Mouse (Mus musculus) left cerebral cortex, adult 9 months (tissue): ENCODE measurements at regions not wholly inside any gene's neighbourhood (a gene's known extent, or its start where the extent isn't known, plus 50 kb on each side); places are given as distances from the start of the nearest gene placed in this dataset.

Source experiments
- DNase-seq, 2 experiments: peaks; one replicate each; pipeline ENCODE4 v3.0.0; 2022; ENCODE audit warnings: low spot score in 2 of 2

DNA sequence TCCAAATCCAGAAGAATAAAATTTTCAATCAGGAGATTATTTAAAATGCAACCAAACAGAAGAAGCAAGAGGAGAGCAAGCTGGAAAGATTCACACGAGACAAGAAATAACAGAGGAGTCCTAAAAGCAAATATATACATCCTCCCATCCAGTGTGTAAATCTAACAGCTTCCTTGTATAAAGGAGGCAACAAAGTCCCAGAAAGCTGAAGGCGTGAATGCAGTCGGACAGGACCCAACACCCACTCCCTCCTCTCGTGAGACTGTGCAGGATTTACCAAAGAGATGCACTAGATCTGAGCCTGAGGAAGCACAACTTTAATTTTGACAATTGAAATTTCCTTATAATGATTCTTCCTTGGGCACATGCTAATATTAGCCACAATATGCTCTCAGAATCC, 103.0 kb upstream of the Dcn start:
- DNase-seq, result no peak

DNA sequence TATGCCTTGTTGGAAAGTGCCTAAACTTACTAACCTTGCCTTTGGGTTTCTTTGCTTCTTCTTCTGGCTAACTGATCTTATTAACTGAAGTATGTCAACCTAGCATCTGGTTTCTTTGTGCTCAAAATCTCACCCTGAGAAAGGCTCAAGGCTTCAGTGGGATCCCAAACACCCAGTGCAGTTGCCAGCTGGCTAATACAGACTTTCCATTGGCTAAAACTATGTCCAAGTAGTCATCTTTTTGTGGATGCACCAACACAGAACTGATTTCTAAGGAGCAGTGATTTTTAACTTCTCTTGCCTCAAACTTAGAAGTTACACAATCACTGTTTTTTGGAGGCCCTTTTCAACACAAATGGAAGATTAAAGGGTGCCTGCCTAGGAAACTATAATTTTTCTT, 97.8 kb upstream of the Dcn start:
- DNase-seq, result no peak

DNA sequence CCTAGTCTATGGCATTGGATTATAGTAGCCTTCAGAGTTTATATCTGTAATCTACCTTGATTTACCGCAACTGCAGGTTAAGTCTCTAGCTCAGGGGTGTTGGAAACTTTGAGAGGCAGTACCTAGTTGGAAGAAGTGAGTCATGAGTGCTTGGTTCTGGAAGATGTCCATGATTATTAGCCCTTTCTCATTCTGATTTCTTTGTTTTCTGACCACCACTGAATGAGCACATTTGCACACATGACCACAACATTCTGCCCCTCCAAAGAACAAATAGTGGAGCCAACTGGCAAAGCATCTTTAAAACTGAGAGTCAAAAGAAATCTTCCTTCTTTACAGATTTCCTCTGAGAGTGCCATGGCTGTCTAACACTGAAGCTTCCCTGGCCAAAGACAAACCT, 95.5 kb upstream of the Dcn start:
- no peak for DNase-seq

DNA sequence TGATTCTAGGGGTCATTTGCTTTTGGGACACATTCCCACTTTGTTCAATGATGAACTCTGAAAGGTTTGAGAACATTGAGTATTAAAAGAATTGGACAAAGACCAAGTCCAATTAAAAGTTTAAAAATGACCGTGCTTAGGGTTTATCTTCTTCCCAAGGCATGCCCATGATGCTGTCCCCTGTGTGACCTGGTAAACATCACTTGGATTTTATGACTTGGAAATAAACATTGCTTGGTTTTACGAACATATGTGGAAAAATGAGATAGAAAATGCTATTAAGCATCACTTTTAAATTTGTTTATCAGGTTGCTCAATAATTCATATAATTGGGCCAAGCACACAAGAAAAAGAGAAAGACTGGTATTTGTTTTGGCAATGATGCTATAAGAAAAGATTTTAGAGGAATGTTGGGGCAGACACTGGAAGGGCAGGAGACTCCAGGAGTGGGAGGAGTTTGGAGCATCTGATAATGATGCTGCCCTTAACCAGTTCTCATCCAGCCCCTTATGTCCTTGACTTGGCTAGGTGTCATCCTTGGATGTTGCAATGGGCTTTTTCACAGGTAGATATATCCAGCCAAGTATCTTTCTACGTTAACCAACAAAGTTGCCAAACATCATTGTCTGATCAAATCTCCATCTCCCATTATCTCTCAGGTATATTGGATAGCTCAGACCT, 92.1 kb upstream of the Dcn start:
- DNase-seq, result no peak

DNA sequence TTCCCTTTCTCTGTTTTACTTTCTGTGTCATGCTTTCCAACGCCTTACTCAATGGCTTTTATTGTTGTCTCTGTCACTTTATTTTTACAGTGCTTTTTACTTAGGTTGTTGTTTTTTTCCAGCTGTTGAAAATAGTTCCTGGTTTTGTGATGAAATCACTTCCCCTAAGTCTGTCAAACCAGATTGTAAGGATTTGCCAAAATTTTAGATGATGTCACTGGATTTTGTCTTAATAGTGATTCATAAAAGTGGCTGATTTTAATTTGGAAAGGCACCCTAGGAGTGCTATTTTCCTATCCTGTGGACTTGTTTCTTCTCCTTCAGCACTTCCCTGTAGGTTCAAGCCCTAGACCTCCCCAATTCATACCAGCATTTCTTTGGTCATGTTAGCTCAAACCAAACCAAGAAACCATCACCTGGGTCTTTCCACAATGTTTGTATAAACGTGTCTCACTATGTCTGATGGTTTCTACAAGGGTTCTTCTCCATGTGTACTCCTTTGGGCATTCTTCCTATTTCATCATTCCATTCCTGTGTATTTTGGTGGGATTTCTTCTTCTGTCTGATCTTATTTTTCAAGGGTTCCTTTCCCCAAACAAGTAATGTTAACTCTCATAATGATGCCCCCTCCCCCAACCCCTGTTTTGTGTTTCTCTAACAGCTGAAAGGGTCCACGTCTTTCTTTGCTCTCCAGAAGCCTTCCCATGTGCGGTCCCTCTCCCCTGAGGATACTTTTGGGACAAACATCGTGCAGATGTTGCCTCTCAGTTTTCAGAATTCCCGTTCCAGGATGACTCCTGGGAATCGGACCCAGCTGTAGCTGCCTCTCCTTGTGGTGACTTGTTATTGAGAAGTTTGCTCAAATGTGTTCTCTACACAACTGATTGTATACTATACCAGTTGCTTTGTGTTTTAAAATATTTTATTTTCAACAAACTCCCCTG, 89.5 kb upstream of the Dcn start:
- no peak for DNase-seq

DNA sequence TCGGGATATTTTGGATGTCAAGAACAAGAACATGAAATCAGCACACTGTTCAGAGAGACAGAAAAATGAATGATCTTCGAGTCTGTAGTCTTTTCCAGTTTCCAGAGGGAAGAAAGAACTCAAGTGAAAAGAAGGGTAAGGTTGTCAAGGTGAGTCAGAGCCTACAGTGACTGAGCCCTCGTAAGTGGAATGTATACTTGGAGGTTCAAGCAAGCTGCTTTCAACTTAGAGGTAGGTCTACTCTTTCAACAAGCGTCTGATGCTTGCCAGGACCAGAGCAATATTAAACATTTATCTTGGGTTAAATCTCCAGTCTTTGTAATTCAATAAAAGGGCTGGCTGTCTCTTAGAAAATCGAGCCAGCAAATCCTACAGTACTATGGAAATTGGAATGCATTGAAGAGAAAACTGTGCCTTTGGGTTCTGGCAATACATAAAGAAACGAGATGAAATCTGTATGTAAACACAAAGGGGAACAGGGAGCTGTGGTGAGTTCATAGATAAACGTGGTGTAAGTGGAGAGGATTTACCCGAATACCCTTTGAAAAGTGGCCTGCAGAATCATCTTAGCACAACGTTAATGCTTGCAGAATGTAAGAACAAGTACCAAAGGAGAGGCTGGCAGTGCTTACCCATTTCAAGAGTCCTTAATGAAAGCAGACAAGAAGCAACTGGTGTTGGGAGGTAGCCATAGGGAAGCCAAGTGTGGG, 82.2 kb upstream of the Dcn start:
- no peak for DNase-seq

DNA sequence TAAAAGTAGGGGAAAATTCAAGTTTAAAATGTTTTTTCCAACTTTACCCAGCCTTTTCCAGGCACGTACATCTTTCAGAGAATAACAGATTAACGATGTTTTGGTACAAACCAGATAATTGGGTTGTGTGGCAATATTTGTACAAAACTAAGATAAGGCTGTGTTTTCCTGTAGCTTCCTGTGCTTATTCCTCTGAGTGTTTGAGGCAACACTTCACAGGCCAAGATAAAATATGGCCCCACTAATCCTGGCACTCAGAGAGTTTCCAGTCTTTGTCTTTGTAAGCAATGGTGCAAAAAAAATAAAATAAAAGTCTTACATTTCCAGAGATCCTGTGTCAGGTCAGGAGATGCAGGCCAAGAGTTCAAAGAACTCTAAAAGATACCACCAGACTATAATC, 81.5 kb upstream of the Dcn start:
- DNase-seq, result no peak

DNA sequence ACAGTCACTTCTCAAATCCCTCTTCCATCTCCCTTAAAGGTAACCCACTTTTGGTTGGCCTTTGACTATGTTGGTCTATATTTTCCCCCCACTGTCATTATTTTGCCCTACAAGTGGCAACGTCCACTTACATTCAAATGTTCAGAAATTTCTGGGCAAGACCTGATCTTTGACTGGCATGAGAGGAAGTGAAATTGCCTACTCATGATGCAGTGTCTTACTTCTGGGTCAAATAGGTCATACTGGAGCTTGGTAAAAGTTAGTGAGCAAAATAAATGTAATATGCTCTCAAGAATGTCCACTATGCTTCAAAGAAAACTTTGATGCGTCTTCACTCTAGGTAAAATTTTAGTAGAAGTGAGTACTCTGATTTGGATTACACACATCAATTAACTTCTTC, 76.9 kb upstream of the Dcn start:
- DNase-seq, result no peak

DNA sequence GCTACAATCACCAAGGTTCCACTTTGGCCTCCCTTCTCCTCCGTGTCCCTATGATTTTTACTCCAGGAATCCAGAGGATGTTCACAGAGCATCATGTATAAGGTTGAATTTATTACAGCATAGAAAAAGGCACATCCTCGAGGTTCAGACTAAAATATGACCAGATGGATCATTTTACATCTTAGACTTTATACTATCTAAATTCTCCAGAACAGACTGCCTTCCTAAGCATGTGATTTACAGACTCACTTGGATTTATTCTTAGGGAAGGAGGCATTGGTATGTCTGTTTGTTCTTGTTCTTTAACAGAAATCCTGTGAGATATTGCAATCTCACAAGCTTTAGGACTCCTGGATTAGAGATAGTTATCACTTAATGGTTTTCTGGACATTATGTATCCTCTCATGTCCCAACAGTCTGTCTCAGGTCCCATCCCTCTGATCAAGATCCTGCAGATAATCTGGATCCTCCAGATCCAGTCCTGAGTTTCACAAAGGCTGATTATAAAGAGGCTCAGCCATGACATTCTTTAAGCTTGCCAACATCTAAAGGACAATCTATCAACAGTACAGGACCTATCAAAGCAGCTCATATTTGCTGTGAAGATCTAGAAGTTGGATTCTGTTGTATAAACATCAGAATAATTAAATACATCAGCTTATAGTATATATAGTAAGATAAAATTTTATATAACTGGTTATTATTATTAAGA, 75.2 kb upstream of the Dcn start:
- no peak for DNase-seq

DNA sequence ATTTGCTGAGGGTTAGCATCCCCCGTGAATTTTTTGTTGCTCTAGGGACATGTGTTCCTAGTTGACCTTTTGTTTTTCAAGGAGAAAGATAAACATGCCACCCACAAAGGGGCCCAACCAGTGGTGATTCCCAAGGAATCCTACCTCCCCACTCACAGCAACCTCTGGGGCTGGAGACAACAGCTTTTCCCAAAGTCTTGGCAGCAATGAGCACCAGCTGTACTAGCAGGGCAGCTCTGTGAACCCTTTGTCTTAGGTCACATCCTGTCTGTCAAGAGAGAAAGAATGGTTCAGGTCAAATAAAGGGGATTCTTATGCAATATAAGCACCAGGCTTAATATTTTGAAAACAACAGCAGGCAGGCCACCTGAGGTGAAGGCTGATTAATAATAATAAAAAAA, 70.2 kb upstream of the Dcn start:
- no peak for DNase-seq

DNA sequence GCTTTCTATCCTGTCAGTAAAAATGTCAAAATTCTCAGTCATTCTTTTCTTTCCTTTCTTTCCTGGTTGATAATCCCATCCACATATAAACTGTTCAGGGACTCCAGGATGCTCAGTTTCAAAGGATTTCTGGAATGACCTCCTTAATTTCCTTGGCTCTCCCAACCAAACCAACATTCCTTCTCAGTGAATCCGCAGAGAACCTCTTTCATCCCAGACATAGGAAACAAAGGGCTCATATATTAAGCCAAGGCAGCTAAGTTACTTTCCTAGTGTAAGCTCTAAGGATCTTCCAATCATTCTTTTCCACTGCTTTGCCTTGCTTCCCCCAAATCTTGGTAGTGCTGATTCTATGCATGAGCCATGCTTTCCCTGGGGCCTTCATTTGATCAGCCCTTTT, 69.5 kb upstream of the Dcn start:
- no peak for DNase-seq

DNA sequence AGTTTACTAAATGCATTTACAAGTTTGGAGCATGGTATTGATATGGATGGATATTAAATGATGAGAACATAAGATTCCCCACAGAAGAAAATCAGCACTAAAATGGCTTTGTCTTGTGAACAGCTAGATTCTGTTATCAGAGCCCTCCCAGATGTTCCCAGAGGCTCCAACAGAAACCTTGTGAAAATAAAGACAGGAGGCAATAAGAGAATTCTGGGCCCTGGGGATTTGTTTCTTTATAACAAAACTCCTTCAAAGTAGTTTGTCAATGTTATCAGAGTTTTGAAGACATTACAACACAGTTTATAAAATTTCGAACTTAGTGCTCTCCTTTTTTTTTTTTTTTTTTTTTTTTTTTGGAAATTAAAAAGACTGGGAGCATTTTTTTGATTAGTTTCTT, 56.8 kb upstream of the Dcn start:
- DNase-seq, result no peak

DNA sequence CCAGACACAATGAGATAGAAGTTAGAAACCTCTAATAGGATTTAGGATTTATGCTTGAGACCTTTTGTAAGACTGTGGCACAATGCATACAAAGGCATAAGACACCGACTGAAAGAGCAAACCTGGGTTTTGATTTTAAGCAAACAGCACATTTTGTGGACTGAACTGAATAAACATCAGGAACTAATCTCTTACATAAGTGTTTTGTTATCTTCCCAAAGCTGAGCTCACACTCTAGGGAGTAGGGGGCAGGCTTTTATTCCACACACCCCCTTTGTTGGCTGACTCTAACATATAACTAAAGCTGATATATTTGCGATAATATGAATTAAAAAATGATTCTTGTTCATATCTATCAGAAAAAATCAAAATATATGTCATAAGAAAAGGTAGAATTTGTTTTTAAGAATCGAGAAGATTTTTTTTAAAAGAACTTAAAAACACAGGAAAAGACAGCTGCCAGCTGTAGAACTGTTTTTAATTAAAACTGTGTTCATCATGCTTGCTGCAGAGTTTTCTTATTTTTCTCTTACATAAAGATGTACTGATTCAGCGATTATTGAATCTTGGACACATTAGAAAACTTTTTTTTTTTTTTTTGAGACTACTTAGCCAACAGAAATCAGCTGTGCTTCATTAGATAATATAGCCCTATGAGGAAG, 56.2 kb upstream of the Dcn start:
- DNase-seq, result no peak
